Mouse (Mus musculus): ENCODE results near the gene Rtkn. TPM values are rescaled to one million over a fixed set of nuclear protein-coding genes. Genes with fewer than 3 reads are reported as not detected.
"Not testable (repeated sequence)": the region's sequence is repeated elsewhere in the genome, so short reads cannot be mapped to it uniquely, and the experiment has no call there.

Gene Rtkn
- polyA plus RNA-seq, 1 experiment from 2014 or later: 31.9 TPM

DNA sequence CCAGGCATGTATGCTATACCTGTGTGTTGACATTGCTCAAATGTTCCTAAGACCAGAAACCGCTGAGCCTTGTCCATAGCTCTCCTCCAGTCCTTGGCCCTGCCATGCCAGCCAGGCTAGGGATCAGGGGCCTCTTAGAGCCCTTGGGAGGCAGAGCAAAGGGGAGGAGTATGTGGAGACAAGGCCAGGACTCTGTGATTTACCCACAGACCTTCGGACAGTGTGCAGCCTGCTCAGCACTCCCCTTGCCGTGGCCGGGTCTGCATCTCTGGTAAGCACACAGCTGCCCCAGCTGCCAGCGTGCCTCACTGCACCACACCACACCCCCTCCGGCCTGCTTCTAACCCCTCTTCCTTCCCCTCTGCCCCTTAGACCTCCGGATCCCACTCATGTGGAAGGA, 12.0 kb downstream of the Rtkn start:
- no peak overlapping the region for H3K27ac ChIP-seq
- peaks cover 26% of the 10 kb centered on the region for H3K36me3 ChIP-seq
- no peak overlapping the region for H3K9ac ChIP-seq
- no peak overlapping the region for H3K4me2 ChIP-seq
- 56% methylated on average over 7 of the region's 7 CpGs for WGBS
- ATAC-seq (ENCODE audit: insufficient read depth, low FRiP score, low read depth): no peak
- H3K4me3 ChIP-seq (replicated peaks): no peak overlapping the region
- H3K4me1 ChIP-seq: peaks cover 8% of the 10 kb centered on the region
- H3K27me3 ChIP-seq (replicated peaks): no peaks in the 10 kb centered on the region
- H3K9me3 ChIP-seq: no peaks in the 10 kb centered on the region

DNA sequence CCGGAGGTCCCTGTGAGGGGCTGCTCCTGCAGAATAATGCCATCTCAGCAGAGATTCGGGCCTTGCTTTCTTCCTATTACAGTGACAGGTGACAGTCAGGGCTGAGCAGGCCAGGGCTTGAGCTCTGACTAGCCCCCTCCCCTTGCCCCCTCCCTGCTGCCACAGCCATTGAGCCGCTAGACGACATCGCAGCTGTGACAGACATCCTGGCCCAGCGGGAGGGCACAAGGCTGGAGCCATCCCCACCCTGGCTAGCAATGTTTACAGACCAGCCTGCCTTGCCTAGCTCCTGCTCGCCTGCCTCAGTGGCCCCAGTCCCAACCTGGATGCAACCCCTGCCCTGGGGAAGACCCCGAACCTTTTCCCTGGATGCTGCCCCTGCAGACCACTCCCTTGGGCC, 16.5 kb downstream of the Rtkn start:
- H3K27ac ChIP-seq: no peak overlapping the region
- H3K9me3 ChIP-seq: no peaks in the 10 kb centered on the region
- H3K36me3 ChIP-seq: peaks cover 23% of the 10 kb centered on the region
- no peak overlapping the region for H3K4me3 ChIP-seq (replicated peaks)
- H3K4me2 ChIP-seq: no peak overlapping the region
- no peak overlapping the region for H3K9ac ChIP-seq
- 41% methylated on average over 8 of the region's 8 CpGs for WGBS
- no peak for ATAC-seq (ENCODE audit: insufficient read depth, low FRiP score, low read depth)
- H3K27me3 ChIP-seq (replicated peaks): no peaks in the 10 kb centered on the region
- H3K4me1 ChIP-seq: peaks cover 8% of the 10 kb centered on the region; the same call in 1 of the 2 replicates

DNA sequence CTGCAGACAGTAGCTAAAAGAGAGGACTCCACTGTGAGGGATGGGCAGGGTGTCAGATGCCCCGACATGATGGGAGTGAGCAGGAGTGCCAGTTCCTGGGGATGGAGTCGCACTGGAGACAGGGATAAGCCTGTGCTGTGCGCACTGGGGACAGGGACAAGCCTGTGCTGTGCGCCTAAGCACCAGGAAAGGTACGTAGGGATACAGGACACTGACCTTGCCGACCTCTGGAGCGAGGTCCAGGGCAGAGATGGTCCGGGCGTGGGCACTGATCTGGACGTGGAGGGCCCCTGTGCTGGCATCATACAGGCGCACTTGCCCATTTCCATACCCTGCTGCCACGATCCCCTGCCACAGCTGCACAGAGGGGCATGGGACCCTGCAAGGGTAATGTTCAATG, 17.8 kb downstream of the Rtkn start:
- 84% methylated on average over 12 of the region's 12 CpGs for WGBS
- peaks cover 8% of the 10 kb centered on the region; the same call in 1 of the 2 replicates for H3K4me1 ChIP-seq
- no peak overlapping the region for H3K9ac ChIP-seq
- no peak overlapping the region for H3K27ac ChIP-seq
- ATAC-seq (ENCODE audit: insufficient read depth, low FRiP score, low read depth): no peak
- peaks cover 21% of the 10 kb centered on the region for H3K36me3 ChIP-seq
- no peak overlapping the region for H3K4me2 ChIP-seq
- H3K4me3 ChIP-seq (replicated peaks): no peak overlapping the region
- no peaks in the 10 kb centered on the region for H3K27me3 ChIP-seq (replicated peaks)
- H3K9me3 ChIP-seq: no peaks in the 10 kb centered on the region

DNA sequence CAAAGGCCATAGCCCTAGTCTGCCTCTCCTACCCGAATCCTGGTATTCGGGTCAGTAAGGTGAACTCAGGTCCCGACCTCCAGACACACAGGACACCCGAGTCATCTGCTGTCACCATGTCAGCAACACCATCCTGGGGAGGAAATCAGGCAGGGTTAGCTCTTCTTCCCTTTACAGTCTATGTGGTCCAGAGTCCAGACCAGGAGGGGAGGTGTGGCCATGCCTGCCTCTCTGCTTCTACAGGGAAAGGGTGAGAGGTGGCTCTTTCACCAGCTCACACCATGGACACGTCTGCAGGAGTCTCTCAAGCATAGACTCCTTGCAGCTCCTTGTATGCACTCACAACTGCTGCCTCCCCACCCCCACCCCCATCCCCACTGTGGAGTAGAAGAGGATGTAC, 18.2 kb downstream of the Rtkn start:
- Histone ChIP-seq H3K36me3 (peaks cover 17% of the 10 kb centered on the region), H3K27ac (no peak overlapping the region), H3K4me2 (no peak overlapping the region), H3K4me3 (replicated peaks) (no peak overlapping the region), H3K27me3 (replicated peaks) (no peaks in the 10 kb centered on the region), H3K9me3 (no peaks in the 10 kb centered on the region), H3K9ac (no peak overlapping the region), H3K4me1 (peaks cover 8% of the 10 kb centered on the region; the same call in 1 of the 2 replicates)
- WGBS: 74% methylated on average over 5 of the region's 5 CpGs
- ATAC-seq (ENCODE audit: insufficient read depth, low FRiP score, low read depth): no peak

DNA sequence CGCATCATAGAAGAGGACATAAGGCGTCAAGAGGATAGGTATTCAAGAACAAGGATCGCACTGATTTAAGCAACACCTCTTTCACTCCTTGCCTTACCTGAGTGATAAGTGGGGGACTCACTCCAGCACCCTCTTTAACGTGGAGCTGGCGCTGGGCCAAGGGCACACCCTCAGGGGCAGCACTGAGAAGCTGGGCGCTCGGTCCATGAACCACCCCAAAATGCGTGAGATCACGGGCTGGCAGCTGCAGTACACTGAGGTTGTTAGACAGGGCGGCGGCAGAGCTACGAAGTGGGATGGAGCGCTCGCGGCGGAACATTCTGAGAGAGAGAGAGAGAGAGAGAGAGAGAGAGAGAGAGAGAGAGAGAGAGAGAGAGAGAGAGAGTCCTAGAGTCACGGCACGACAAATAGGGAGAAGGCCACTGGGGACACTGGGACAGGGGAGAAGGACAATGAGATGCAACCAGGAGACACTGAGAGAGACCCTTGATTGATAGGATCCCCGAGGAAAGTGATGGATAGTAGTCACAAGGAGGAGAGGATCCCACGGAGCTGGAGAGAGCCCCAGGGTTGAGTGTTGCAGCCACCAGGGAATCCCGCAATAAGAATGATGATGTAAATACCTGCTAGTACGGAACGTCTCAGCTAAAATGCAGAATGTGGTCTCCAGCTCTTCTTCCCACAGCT, 20.4 kb downstream of the Rtkn start:
- WGBS: 9% methylated on average over 23 of the region's 23 CpGs
- Histone ChIP-seq H3K27ac (no peak overlapping the region), H3K27me3 (replicated peaks) (peaks cover 3% of the 10 kb centered on the region), H3K4me1 (peaks cover 8% of the 10 kb centered on the region; the same call in 1 of the 2 replicates), H3K9ac (no peak overlapping the region; the same call in 1 of the 2 replicates), H3K4me2 (peak overlapping the region; percentile 92), H3K36me3 (0 out of 2 replicates have a peak, but pooled peaks cover 5% of the 10 kb centered on the region), H3K9me3 (no peaks in the 10 kb centered on the region), H3K4me3 (replicated peaks) (peak overlapping the region; percentile 55)
- no peak for ATAC-seq (ENCODE audit: insufficient read depth, low FRiP score, low read depth)

DNA sequence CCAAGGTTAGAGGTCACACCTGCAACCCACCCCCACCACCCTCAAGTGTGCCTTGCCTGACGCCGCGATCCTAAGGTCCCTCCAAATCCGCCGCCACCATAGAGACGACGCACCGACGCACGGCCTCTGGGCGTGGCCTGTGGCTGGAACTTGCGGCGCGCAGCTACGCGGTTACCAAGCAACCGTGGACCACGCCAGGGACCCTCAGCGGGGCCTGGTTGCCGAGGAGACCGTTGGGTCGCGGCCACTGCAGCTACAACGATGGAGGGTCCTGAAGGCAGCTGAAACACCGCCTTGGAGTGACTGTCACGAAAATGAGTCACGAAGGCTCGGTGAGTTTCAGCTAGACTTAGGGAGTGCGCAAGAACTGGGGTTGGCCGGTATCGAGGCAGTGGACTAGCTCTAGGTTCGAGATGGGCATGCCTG, 21.0 kb downstream of the Rtkn start, which contains the start of the genes Wdr54 and 1700003E16Rik:
TSS of gene Wdr54 (minus strand) at position 139 of the 426 bp plus-strand sequence.
TSS of gene 1700003E16Rik (plus strand) at position 146 of the 426 bp plus-strand sequence.
- Histone ChIP-seq H3K4me1 (peaks cover 10% of the 10 kb centered on the region; the same call in 1 of the 2 replicates), H3K4me2 (peak within 1 kb of the TSS; percentile 92), H3K27me3 (replicated peaks) (peaks cover 9% of the 10 kb centered on the region), H3K4me3 (replicated peaks) (peak within 1 kb of the TSS; percentile 55), H3K36me3 (0 out of 2 replicates have a peak, but pooled peaks cover 5% of the 10 kb centered on the region), H3K9me3 (no peaks in the 10 kb centered on the region), H3K27ac (no peak within 1 kb of the TSS), H3K9ac (no peak within 1 kb of the TSS; the same call in 1 of the 2 replicates)
- whole genome bisulfite sequencing: under 1% methylated on average over 32 of the region's 32 CpGs
- ATAC-seq (ENCODE audit: insufficient read depth, low FRiP score, low read depth): peak; percentile 65

DNA sequence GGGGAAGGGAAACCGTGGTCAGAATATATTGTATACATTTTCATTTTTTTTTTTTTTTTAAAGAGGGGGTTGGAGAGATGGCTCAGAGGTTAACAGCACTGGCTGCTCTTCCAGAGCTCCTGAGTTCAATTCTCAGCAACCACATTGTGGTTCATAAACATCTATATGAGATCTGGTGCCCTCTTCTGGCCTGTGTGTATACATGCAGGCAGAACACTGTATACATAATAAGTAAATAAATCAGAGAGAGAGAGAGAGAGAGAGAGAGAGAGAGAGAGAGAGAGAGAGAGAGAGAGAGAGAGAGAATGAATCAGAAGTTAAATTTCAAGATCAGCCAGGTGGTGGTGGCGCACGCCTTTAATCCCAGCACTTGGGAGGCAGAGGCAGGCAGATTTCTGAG, 24.2 kb downstream of the Rtkn start:
- H3K9ac ChIP-seq; H3K36me3 ChIP-seq; H3K4me3 ChIP-seq (replicated peaks); H3K27ac ChIP-seq; H3K9me3 ChIP-seq; H3K4me2 ChIP-seq; ATAC-seq (ENCODE audit: insufficient read depth, low FRiP score, low read depth): not testable (repeated sequence)
- WGBS: 27% methylated on average over 3 of the region's 3 CpGs
- Histone ChIP-seq H3K4me1 (peaks cover 24% of the 10 kb centered on the region), H3K27me3 (replicated peaks) (peaks cover 19% of the 10 kb centered on the region)

DNA sequence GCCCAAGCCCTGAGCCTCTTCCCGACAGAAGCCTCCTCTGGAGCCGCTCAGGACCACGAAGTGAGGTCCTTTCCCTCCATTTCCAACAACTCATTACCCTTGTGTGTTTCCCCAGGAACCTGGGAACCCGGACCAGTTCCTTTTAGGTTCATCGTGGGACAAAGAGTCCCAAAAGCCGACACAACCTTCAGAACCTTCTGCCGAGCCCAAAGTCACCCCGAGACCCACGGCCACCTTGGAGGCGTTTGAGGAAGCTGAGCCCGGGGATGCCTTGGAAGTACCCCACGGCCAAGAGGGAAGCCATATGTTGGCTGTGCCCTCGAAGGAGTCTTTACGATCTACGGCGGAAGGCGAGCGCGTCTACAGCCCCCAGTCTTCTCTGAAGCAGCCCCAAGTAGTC, 26.2 kb downstream of the Rtkn start:
- peak overlapping the region; percentile 89 for H3K4me2 ChIP-seq
- no peak for ATAC-seq (ENCODE audit: insufficient read depth, low FRiP score, low read depth)
- peak overlapping the region; percentile 25; the same call in 1 of the 2 replicates for H3K9ac ChIP-seq
- peaks cover 18% of the 10 kb centered on the region for H3K4me1 ChIP-seq
- peak overlapping the region; percentile 43 for H3K4me3 ChIP-seq (replicated peaks)
- H3K36me3 ChIP-seq: no peaks in the 10 kb centered on the region
- H3K27ac ChIP-seq: no peak overlapping the region
- WGBS: 13% methylated on average over 19 of the region's 19 CpGs
- H3K9me3 ChIP-seq: no peaks in the 10 kb centered on the region
- peaks cover 19% of the 10 kb centered on the region for H3K27me3 ChIP-seq (replicated peaks)

DNA sequence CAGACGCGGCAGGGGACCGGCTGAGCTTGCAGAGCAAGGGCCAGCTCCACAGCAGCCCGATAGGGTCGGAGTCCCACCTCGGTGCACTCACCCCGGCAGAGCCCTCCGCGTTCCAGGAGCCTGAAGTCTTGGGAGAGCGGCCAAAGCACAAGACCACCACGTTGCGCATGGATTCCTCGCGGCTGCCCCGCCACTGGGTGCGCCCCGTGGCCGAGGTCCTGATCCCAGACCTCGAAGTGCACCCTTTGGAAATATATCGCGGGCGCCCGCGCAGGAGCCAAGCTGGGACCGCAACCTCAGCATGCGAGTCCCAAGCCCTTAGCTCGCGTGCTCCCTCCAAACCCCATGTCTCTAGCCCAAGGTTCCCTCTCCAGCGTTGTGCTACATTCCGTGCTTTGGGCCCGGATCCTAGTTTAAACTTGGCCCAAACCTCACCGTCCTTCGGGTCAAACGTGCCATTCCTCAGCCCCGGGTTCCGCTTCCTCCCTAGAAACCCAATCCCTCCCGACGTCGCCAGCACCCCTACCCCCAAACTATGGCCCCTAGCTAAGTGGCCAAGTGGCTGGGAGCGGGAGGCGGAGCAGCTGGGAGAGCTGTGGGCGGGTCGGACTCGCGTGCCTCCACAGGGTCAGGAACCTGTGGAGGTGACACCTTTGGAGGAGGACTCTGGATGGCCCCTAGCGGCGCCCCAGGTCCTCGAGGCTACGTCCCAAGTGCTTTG, 26.8 kb downstream of the Rtkn start:
- ATAC-seq (ENCODE audit: insufficient read depth, low FRiP score, low read depth): no peak
- H3K4me1 ChIP-seq: peaks cover 19% of the 10 kb centered on the region
- peaks cover 19% of the 10 kb centered on the region for H3K27me3 ChIP-seq (replicated peaks)
- H3K4me2 ChIP-seq: peak overlapping the region; percentile 89
- H3K36me3 ChIP-seq: no peaks in the 10 kb centered on the region
- 1% methylated on average over 49 of the region's 49 CpGs for WGBS
- H3K4me3 ChIP-seq (replicated peaks): peak overlapping the region; percentile 43
- peak overlapping the region; percentile 25; the same call in 1 of the 2 replicates for H3K9ac ChIP-seq
- H3K27ac ChIP-seq: no peak overlapping the region
- no peaks in the 10 kb centered on the region for H3K9me3 ChIP-seq

DNA sequence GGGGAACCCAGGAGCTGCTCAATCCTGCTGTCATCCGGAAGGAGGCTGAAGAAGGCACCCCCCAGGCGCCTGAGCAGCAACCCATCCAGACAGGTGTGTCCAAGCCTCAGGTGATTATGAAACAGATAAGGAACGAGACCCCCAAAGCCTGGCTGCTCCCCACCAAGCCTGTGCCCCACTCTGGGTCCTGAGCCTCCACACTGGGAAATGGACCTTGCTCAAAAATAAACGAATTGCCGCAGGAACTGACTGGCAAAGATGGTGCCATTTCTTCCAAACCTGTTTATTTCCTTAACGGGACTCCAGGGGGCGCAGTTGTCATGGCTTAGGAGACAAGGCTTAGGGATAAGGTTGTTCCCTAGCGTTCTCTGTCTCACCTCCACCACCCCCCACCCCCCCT, 27.4 kb downstream of the Rtkn start:
- H3K4me1 ChIP-seq: peaks cover 21% of the 10 kb centered on the region
- H3K4me3 ChIP-seq (replicated peaks): peak overlapping the region; percentile 43
- no peak overlapping the region for H3K27ac ChIP-seq
- no peak for ATAC-seq (ENCODE audit: insufficient read depth, low FRiP score, low read depth)
- H3K4me2 ChIP-seq: peak overlapping the region; percentile 89
- H3K9ac ChIP-seq: no peak overlapping the region
- no peaks in the 10 kb centered on the region for H3K36me3 ChIP-seq
- H3K27me3 ChIP-seq (replicated peaks): peaks cover 19% of the 10 kb centered on the region
- H3K9me3 ChIP-seq: no peaks in the 10 kb centered on the region
- 0% methylated on average over 8 of the region's 8 CpGs for WGBS

DNA sequence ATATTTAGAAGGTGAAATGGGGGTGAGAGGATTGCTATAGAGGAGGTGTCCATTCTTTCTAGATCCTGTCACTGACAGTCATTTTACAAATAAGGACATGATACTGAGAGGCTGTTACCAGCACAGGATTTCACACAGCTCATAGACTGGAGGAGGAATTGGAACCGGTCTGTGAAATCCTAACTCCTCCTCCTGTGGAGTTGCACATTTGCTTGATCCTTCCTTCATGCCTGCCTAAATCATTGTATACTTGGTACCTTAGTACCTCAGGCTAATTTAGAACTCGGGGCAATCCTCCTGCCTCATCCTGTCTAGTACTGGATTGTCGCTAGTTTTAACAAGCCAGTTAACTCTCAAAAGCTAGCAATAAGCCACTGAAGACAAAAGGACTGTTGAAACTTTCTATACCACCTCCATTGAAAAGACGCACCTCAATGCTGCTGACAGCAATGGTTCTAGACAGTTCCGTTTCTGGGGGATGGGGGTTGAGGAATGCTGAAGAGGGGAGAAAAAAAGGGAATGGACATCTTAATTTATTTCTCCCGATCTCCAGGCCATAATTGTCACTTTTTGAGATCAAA, 29.9 kb downstream of the Rtkn start:
- Histone ChIP-seq H3K27me3 (replicated peaks) (peaks cover 19% of the 10 kb centered on the region), H3K36me3 (no peaks in the 10 kb centered on the region), H3K9me3 (no peaks in the 10 kb centered on the region), H3K9ac (peak overlapping the region; percentile 23; the same call in 1 of the 2 replicates), H3K4me2 (peak overlapping the region; percentile 79), H3K27ac (peak overlapping the region; percentile 71), H3K4me3 (replicated peaks) (peak overlapping the region; percentile 97), H3K4me1 (peaks cover 28% of the 10 kb centered on the region)
- peak; percentile 3; the same call in 1 of the 2 replicates for ATAC-seq (ENCODE audit: insufficient read depth, low FRiP score, low read depth)
- 3% methylated on average over 6 of the region's 6 CpGs for WGBS
